Mouse (Mus musculus) liver, embryonic 14.5 days (tissue): ENCODE measurements at regions not wholly inside any gene's neighbourhood (a gene's known extent, or its start where the extent isn't known, plus 50 kb on each side); places are given as distances from the start of the nearest gene placed in this dataset.

Source experiments
- CTCF ChIP-seq: IDR thresholded peaks from 2 replicates; pipeline ENCODE4 v1.5.1; 2016; ENCODE audit warnings: antibody characterized with exemption, low read depth, control low read depth
- EP300 ChIP-seq: IDR thresholded peaks from 2 replicates; pipeline ENCODE4 v1.6.1; 2016; ENCODE audit warnings: antibody characterized with exemption, low read depth

GRCm38 (mm10) chr4:22106883-22107282, 175.8 kb downstream of the Faxc start:
- TF ChIP-seq CTCF: no peak
- TF ChIP-seq EP300: no peak
